Mouse (Mus musculus) left cerebral cortex, postnatal 36 days (tissue): ENCODE measurements around the gene Htr5b. TPM values are rescaled to one million over a fixed set of nuclear protein-coding genes. Genes with fewer than 3 reads are reported as not detected.
A peak's percentile ranks its signal among the peaks of the same experiment; 100 is the strongest.

ENCODE experiments used
- DNase-seq, 2 experiments: peaks; one replicate each; pipeline ENCODE4 v3.0.0; 2021 to 2022; ENCODE audit warnings: low spot score in 2 of 2, mixed read lengths in 1 of 2
- intact Hi-C: fragments of 180-260 bp; cut with DNase I; formaldehyde crosslinking; loops from one replicate; pipeline ENCODE4 v1.15.1; 2025
- total RNA-seq, 2 experiments: library from RNA; stranded (reverse); gene quantifications; 2 replicates each; pipeline ENCODE4 v1.2.3; 2021

Gene Htr5b
- total RNA-seq, 2 experiments from 2014 or later: 1.4 to 2.9 TPM

DNA sequence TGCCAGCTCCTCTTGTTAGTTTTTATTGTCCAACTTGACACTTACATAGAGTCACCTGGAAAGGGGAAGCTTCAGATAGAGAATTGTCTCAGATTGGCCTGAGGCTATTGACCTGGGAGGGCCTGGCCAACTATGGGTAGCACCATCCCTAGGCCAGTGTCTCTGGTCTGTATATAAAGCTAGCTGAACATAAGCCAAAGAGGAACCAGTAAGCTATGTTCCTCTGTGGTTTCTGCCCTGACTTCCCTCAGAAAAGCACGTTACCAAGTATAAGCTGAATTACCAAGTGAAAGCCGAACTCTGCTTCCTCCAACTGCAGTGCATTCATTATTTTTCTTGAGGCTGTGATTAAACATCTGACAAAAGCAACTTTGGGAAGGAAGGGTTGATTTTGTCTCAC, 19.5 kb downstream of the Htr5b start:
- no peak for DNase-seq
- intact Hi-C loops: no loop called here

GRCm38 (mm10) chr1:121497093-121497492, 31.2 kb downstream of the Htr5b start:
- no peak for DNase-seq
- intact Hi-C loops: no loop called here

- intact Hi-C loops: no loop called here
- DNase-seq: peak; percentile 15 to 16
Measured at GRCm38 (mm10) chr1:121490241-121490640, 38.0 kb downstream of the Htr5b start.

GRCm38 (mm10) chr1:121486803-121487202, 41.5 kb downstream of the Htr5b start:
- DNase-seq: no peak
- intact Hi-C loops: no loop called here

- no peak for DNase-seq
- intact Hi-C loops: no loop called here
Measured at GRCm38 (mm10) chr1:121483091-121483490, 45.2 kb downstream of the Htr5b start.

- DNase-seq: no peak
- intact Hi-C loops: no loop called here
Measured at GRCm38 (mm10) chr1:121479403-121479802, 48.9 kb downstream of the Htr5b start.

GRCm38 (mm10) chr1:121478284-121478980, 49.8 kb downstream of the Htr5b start:
- DNase-seq: peak; percentile 41 to 43
- intact Hi-C loops: no loop called here

DNA sequence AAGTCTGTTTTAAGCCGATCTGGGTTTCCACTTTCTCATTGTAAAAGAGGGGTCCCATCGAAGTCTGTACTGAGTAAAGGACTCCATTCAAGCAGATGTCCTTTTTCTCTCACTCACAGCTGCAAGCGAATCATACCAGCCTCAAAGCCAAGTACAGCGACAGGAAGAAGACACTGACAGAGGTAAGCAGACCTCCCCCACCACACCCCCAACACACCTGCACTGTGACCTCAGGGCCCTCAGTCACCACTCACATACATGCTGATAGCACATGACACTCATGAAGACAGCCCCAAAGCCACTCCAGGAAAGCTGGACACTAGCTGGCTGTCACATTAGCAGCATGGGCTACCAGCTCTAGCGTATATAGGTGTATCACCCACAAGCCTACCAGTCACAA, 50.5 kb downstream of the Htr5b start:
- intact Hi-C loops: no loop called here
- DNase-seq: no peak

DNA sequence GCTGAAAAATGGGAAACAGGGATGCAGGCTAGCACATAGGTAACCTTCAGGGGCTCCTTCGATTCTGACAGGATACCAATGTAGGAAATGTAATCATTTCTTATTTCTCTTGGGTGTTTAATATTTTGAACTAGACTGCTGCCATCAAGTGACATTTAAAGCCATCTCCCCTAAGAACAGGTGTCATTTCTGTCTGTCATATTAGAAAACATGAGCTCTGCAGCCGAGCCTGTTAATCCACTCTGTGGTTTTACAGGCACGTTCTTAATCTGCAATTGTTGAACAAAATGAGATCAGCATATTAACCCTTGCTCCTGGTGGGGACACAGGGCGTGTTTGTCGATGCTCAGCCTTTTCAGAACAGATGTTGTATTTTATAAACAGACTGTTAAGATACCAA, 56.8 kb downstream of the Htr5b start:
- intact Hi-C loops: no loop called here
- no peak for DNase-seq

GRCm38 (mm10) chr1:121468271-121468670, 60.0 kb downstream of the Htr5b start:
- intact Hi-C loops: no loop called here
- DNase-seq: no peak

GRCm38 (mm10) chr1:121466276-121466675, 62.0 kb downstream of the Htr5b start:
- intact Hi-C loops: no loop called here
- no peak for DNase-seq

DNA sequence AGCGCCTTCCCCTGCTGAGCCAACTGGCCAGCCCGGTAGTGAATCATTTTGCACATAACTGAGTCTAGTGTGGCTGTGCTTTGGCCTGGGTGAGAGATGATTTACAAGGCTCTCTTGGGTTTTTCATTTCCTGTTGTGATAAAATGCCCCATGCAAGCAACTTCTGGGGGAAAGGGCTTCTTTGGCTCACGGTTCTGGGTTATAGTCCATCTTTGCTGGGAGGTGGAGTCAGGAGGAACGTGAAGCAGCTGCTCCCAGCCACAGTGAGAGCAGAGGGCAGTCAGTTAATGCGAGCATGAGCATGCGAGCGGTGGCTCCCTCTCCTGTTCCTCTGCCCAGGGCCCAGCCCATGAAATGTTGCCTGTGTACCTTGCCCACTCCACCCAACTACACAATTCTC, 64.5 kb downstream of the Htr5b start:
- intact Hi-C loops: no loop called here

GRCm38 (mm10) chr1:121462643-121463042, 65.6 kb downstream of the Htr5b start:
- no peak for DNase-seq

More for the DNA sequence above, 64.5 kb downstream of the Htr5b start:
- no peak for DNase-seq

GRCm38 (mm10) chr1:121461895-121462294, 66.4 kb downstream of the Htr5b start:
- DNase-seq: no peak
- intact Hi-C loops: no loop called here

More at GRCm38 (mm10) chr1:121462643-121463042, 65.6 kb downstream of the Htr5b start:
- intact Hi-C loops: no loop called here

DNA sequence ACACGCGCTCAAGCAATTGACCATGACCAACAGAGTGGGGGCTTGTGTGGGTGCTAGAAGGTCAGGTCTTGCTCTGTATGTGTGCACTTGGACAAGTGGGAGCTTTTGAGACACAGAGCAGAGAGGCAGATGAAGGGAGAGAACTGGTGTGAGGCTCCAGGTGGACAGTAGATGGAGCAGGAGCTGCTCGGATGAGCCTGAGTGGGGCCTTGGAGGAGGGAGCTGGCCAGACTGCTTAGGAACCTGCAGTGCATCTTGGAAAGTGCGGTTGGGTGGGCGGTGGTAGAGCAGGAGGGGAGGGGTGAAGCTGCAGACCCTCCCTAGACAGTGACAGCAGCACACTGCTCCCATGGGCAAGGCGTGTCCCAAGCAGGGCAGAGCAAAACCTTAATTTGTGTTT, 68.2 kb downstream of the Htr5b start:
- intact Hi-C loops: no loop called here

More for the DNA sequence above, 68.2 kb downstream of the Htr5b start:
- no peak for DNase-seq

Other genes with a start within 250 kb of the Htr5b start
- 10 to 100 TPM; 55.7 to 56.0 TPM for gene Insig2, start 195.9 kb downstream of the Htr5b start, total RNA-seq
- gene Ccdc93, start 97.4 kb downstream of the Htr5b start, total RNA-seq: 10 to 100 TPM; 17.2 to 25.1 TPM
- 10 to 100 TPM; 24.0 to 27.5 TPM for gene Ddx18, start 39.5 kb upstream of the Htr5b start, total RNA-seq